Mouse (Mus musculus) hindbrain, postnatal 0 days (tissue): Measurements from ENCODE around the gene Dennd4c. TPM values are rescaled to one million over a fixed set of nuclear protein-coding genes. Genes with fewer than 3 reads are reported as not detected.

Experiments
- ATAC-seq: fragments of 200-750 bp; cut with Nextera tagmentation; 2 replicates; pipeline ENCODE4 v1.8.0; 2017; ENCODE audit warnings: mild to moderate bottlenecking, moderate TSS enrichment, moderate library complexity
- DNase-seq: peaks from one replicate; pipeline ENCODE4 v3.0.0-alpha.2; 2015; ENCODE audit warnings: low spot score
- H3K27ac ChIP-seq: fragments of 300-500 bp; sonication (generic); 2 replicates; pipeline ENCODE4 v1.5.1; 2014; ENCODE audit warnings: mild to moderate bottlenecking
- H3K27me3 ChIP-seq: fragments of 300-500 bp; sonication (generic); 2 replicates; pipeline ENCODE4 v1.6.1; 2014; ENCODE audit warnings: low read length, mixed read lengths; ENCODE audit not compliant: insufficient read depth
- H3K36me3 ChIP-seq: fragments of 300-500 bp; sonication (generic); 2 replicates; pipeline ENCODE4 v1.6.1; 2014; ENCODE audit warnings: low read length, mixed read lengths; ENCODE audit not compliant: insufficient read depth
- H3K4me1 ChIP-seq: fragments of 300-500 bp; sonication (generic); 2 replicates; pipeline ENCODE4 v1.6.1; 2014; ENCODE audit warnings: antibody characterized with exemption, low read length, mixed read lengths; ENCODE audit not compliant: insufficient read depth
- H3K4me2 ChIP-seq: fragments of 300-500 bp; sonication (generic); 2 replicates; pipeline ENCODE4 v1.6.1; 2014; ENCODE audit warnings: low read depth, mild to moderate bottlenecking, low read length, moderate library complexity, mixed read lengths
- H3K4me3 ChIP-seq: fragments of 300-500 bp; sonication (generic); 2 replicates; pipeline ENCODE4 v1.5.1; 2014; ENCODE audit warnings: low read length
- H3K9ac ChIP-seq: fragments of 300-500 bp; sonication (generic); replicated peaks from 2 replicates; pipeline ENCODE4 v1.6.1; 2014; ENCODE audit warnings: mild to moderate bottlenecking, low read length, moderate library complexity, mixed read lengths
- H3K9me3 ChIP-seq: fragments of 300-500 bp; sonication (generic); 2 replicates; pipeline ENCODE4 v1.6.1; 2016; ENCODE audit warnings: low read length, mixed read lengths
- CTCF ChIP-seq: IDR thresholded peaks from 2 replicates; pipeline ENCODE4 v1.5.1; 2016; ENCODE audit warnings: antibody characterized with exemption, control low read depth, low read depth
- WGBS: fragments of 180-500 bp; shearing (Covaris S2); extraction: QIAGEN DNeasy Blood & Tissue Kit; methylation state at CpG from one replicate; pipeline ENCODE4 v1.1.7; 2014; 5-methylcytosine and 5-hydroxymethylcytosine counted together
- polyA plus RNA-seq: library from polyadenylated mRNA; unstranded; fragments of >200 nt; fragmentation: Nextera tagmentation; extraction: Ambion mirVana; gene quantifications from 2 replicates; pipeline ENCODE4 v1.2.1, GENCODE M21; 2015
- total RNA-seq: library from RNA; depleted of rRNA; stranded (reverse); fragments of >200 nt; gene quantifications from 2 replicates; pipeline ENCODE4 v1.2.3, GENCODE M21; 2014

Dennd4c gene
- total and polyA plus RNA-seq, 2 experiments from 2014 or later: 3.2 to 14.3 TPM

DNA sequence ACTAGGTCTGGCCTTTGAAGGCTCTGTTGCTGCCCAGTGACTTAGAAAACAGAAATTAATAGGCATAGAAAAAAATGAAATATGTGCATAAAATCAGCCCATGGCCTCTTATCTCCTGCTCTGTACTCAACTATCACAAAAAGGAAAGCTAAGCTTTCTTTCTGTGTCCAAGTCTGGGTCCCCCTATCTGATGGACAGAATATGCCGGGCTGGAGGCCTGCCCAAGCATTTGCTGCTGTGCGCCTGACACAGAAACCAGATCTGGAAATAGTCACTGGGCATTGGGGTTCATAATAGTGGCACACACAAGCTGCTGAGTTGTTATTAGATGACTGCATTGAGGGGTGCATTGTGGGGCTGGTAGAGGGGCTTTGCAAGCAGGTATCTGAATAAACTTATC lies 131.1 kb downstream of the Dennd4c start:
- no peak for ATAC-seq
- Histone ChIP-seq H3K27ac (no peak overlapping the region), H3K36me3 (no peaks in the 10 kb centered on the region), H3K27me3 (no peaks in the 10 kb centered on the region), H3K4me1 (no peaks in the 10 kb centered on the region), H3K9ac (no peak overlapping the region), H3K4me3 (no peak overlapping the region), H3K4me2 (no peak overlapping the region), H3K9me3 (no peaks in the 10 kb centered on the region)
- DNase-seq: no peak
- no peak for TF ChIP-seq CTCF
- WGBS: 96% methylated on average over 2 of the region's 2 CpGs

DNA sequence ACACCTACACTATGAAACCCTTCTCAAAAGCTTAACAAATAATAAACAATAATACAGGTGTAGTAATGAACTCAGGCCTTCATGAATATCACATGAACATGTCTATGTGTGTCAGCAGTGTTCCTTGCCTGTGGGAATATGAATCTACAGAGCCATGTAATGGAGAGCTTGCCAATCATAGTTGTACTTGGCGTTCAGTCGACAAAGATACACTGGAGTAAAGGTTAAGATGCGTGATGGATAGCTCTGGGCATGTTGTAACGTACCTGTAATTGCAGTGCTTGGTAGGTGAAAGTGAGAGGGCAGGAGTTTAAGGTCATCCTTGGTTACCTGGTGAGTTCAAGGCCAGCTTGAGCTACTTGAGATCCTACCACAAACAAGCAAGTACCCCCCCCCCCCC lies 132.8 kb downstream of the Dennd4c start:
- Histone ChIP-seq H3K27me3 (no peaks in the 10 kb centered on the region), H3K27ac (no peak overlapping the region), H3K9me3 (no peaks in the 10 kb centered on the region), H3K9ac (no peak overlapping the region), H3K4me1 (no peaks in the 10 kb centered on the region), H3K36me3 (no peaks in the 10 kb centered on the region), H3K4me3 (no peak overlapping the region), H3K4me2 (no peak overlapping the region)
- WGBS: 89% methylated on average over 4 of the region's 4 CpGs
- TF ChIP-seq CTCF: no peak
- ATAC-seq (no peak), DNase-seq (no peak)

DNA sequence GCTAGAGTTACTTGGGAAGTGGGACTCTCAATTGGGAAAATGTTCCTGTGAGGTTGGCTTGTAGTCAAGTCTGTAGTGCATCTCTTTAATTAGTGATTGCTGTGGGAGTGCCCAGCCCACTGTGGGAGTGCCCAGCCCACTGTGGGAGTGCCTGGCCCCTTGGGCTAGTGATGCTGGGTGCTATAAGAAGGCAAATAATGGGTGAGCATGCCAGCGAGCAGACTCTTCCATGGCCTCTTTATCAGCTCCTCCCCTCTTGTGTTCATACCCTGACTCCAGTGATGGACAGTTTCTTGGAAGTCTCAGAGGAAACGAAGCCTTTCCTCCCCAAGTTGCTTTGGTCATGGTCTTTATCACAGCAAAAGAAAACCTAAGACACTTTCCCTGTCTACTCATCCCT lies 134.1 kb downstream of the Dennd4c start:
- no peak for TF ChIP-seq CTCF
- 50% methylated on average over 2 of the region's 2 CpGs for WGBS
- DNase-seq (no peak), ATAC-seq (no peak)
- H3K9me3 ChIP-seq: no peaks in the 10 kb centered on the region
- H3K27ac ChIP-seq: no peak overlapping the region
- H3K9ac ChIP-seq: no peak overlapping the region
- no peaks in the 10 kb centered on the region for H3K27me3 ChIP-seq
- no peak overlapping the region for H3K4me3 ChIP-seq
- H3K4me1 ChIP-seq: no peaks in the 10 kb centered on the region
- no peaks in the 10 kb centered on the region for H3K36me3 ChIP-seq
- no peak overlapping the region for H3K4me2 ChIP-seq

DNA sequence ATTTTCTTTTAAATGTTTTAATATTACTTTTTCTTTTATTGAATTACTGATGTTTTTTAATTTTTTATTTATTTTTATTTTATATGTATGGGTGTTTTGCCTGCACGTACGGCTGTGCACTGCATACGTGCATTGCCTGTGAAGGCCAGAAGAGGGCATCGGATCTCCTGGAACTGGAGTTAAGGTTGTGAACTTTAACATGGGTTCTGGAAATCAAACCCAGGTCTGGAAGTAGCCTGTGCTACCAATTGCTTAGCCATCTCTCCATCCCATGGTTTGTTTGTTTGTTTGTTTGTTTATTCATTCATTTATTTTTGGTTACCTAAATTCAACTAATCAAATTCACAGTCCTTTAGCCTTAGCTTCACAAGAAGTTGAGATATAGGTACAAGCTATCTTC lies 136.6 kb downstream of the Dennd4c start:
- Histone ChIP-seq H3K27ac (no peak overlapping the region), H3K9me3 (no peaks in the 10 kb centered on the region), H3K27me3 (no peaks in the 10 kb centered on the region), H3K9ac (no peak overlapping the region), H3K4me1 (no peaks in the 10 kb centered on the region), H3K4me2 (no peak overlapping the region), H3K4me3 (no peak overlapping the region), H3K36me3 (no peaks in the 10 kb centered on the region)
- DNase-seq (peak; percentile 25), ATAC-seq (no peak)
- peak; percentile 49 for TF ChIP-seq CTCF
- 41% methylated on average over 4 of the region's 4 CpGs for WGBS

DNA sequence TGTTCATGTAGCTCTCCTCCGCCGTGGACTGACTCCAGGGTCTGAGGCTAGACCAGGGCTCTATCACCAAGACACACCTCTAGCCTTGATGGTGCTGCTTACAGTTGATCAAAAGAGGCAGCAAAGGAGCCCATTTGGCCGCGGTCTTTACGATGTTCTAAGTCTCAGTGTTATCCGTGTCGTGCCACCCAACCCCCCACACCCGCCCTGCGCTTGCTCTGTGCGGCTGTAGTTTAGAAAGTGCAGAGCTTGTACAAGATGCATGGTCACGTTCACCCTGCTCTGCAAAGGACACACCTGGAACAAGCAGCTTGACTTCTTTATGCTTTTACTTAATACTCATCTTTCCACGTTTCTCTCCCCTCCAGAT lies 137.4 kb downstream of the Dennd4c start:
- H3K36me3 ChIP-seq: no peaks in the 10 kb centered on the region
- H3K27me3 ChIP-seq: no peaks in the 10 kb centered on the region
- no peaks in the 10 kb centered on the region for H3K9me3 ChIP-seq
- H3K27ac ChIP-seq: no peak overlapping the region
- H3K4me1 ChIP-seq: no peaks in the 10 kb centered on the region
- peak overlapping the region; percentile 42 for H3K4me2 ChIP-seq
- H3K4me3 ChIP-seq: peak overlapping the region; percentile 8
- H3K9ac ChIP-seq: no peak overlapping the region
- WGBS: 59% methylated on average over 12 of the region's 12 CpGs
- TF ChIP-seq CTCF: no peak
- no peak for ATAC-seq
- no peak for DNase-seq

DNA sequence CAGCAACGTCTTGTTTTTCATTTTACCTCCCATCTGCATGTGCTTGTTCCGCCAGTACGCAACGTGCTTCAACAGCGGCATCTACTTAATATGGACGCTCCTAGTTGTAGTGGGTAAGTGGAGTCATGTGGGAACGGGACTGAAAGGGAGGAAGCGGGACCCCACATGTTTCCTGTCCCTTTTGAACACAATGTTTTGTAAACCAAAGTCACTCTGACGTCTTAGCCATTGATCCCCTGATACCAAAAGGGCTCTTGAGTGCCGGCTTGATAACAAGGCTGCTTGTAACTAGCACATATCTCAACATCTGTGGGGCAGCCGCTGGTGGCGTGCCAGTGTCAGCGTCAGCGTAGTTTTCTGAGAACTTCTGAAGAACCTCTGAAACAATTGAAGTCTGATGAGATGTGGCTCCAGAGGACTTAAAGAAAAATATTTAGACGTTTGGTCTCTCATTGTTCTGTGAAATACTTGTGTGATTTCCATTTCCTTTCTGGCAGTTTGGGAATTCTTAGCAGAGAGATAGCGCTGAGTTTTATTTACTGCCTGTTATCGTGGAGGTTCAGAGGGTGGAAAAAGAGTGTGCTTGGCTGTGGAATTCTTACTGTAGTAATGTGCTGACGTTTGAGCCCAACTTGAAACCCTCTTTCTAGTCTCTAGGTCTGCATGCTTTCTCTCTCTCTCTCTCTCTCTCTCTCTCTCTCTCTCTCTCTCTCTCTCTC lies 138.0 kb downstream of the Dennd4c start:
- no peak overlapping the region for H3K9ac ChIP-seq
- H3K9me3 ChIP-seq: no peaks in the 10 kb centered on the region
- DNase-seq (no peak), ATAC-seq (no peak)
- H3K4me2 ChIP-seq: peak overlapping the region; percentile 42
- H3K27ac ChIP-seq: no peak overlapping the region
- no peaks in the 10 kb centered on the region for H3K4me1 ChIP-seq
- H3K4me3 ChIP-seq: peak overlapping the region; percentile 8
- no peaks in the 10 kb centered on the region for H3K27me3 ChIP-seq
- TF ChIP-seq CTCF: no peak
- H3K36me3 ChIP-seq: no peaks in the 10 kb centered on the region
- WGBS: 49% methylated on average over 18 of the region's 18 CpGs

DNA sequence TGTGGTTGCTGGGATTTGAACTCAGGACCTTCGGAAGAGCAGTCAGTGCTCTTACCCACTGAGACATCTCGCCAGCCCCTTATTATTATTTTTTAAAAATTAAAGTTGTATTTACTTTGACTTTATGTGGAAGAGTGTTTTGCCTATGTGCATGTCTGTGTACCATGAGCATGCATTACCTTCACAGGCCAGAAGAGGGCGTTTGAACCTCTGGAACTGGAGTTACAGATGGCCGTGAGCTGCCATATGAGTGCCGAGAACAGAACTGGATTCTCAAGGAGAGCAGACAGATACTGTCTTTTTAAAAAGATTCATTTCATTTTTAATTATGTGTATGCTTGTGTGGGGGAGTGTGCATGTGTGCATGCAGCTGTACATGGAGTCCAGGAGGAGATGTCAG lies 139.5 kb downstream of the Dennd4c start:
- peak; percentile 37 for TF ChIP-seq CTCF
- H3K4me2 ChIP-seq: no peak overlapping the region
- H3K4me1 ChIP-seq: no peaks in the 10 kb centered on the region
- H3K27me3 ChIP-seq: no peaks in the 10 kb centered on the region
- H3K36me3 ChIP-seq: no peaks in the 10 kb centered on the region
- H3K9me3 ChIP-seq: no peaks in the 10 kb centered on the region
- no peak overlapping the region for H3K27ac ChIP-seq
- no peak for DNase-seq
- WGBS: 72% methylated on average over 5 of the region's 5 CpGs
- no peak for ATAC-seq
- H3K9ac ChIP-seq: no peak overlapping the region
- H3K4me3 ChIP-seq: no peak overlapping the region
